Mouse (Mus musculus): ENCODE measurements around the gene Sap30. TPM values are rescaled to one million over a fixed set of nuclear protein-coding genes. Genes with fewer than 3 reads are reported as not detected.
A peak's percentile ranks its signal among the peaks of the same experiment; 100 is the strongest.
"Not testable (repeated sequence)": the region's sequence is repeated elsewhere in the genome, so short reads cannot be mapped to it uniquely, and the experiment has no call there.

The Sap30 gene
- 79.7 and 87.7 TPM in 2 replicates for polyA plus RNA-seq (2016; fragmentation: Nextera tagmentation; extraction: Ambion mirVana)

DNA sequence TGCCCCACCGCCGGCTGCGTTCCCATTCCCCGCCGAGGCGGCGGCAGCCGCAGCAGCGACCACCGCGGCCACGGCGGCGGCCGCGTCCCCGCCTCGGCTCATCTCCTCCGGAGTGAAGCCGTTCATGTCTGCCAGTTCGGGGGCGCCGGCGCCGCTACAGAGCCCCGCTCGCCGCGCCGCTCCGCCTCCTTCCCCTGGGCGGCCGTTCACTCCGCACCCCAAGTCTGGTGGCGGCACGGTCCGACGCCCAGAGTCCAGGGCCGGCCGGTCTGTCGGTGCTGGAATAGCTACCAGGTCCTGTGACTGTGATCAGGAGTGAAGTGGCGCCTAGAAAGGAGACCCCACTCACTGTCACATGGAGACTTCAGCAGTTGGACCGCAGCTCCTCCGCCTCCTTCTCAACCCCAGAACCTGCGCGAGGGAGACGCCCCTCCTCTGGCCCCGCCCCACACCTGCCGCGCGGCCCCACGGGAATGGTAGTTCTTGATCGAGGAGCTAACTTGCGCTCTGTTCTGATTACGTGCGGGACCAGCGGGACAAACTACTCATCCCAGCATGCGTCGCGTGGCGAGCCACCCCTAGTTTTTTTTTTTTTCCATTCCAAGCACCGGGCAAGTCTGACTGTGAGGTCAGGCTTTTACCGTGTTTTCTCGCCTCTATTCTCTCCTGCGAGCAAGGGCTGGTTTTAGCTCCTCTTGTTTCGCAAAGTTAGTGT, at the start of gene Sap30:
Gene Sap30, minus strand, starts transcription at position 420 of the 715 bp plus-strand sequence.
- ATAC-seq (ENCODE audit: insufficient number of reproducible peaks, insufficient read depth, low FRiP score, low TSS enrichment, low read depth) = peak; percentile 97
- H3K9me3 ChIP-seq = no peaks in the 10 kb centered on the region
- under 1% methylated on average over 66 of the region's 66 CpGs for WGBS
- no peaks in the 10 kb centered on the region for H3K27me3 ChIP-seq
- H3K36me3 ChIP-seq = peaks cover 8% of the 10 kb centered on the region
- H3K27ac ChIP-seq = peak within 1 kb of the TSS; percentile 98
- H3K4me3 ChIP-seq (replicated peaks) = peak within 1 kb of the TSS; percentile 95
- H3K9ac ChIP-seq (replicated peaks) = peak within 1 kb of the TSS; percentile 93
- H3K4me1 ChIP-seq (replicated peaks) = peaks cover 7% of the 10 kb centered on the region
- peak within 1 kb of the TSS; percentile 77 for H3K4me2 ChIP-seq

DNA sequence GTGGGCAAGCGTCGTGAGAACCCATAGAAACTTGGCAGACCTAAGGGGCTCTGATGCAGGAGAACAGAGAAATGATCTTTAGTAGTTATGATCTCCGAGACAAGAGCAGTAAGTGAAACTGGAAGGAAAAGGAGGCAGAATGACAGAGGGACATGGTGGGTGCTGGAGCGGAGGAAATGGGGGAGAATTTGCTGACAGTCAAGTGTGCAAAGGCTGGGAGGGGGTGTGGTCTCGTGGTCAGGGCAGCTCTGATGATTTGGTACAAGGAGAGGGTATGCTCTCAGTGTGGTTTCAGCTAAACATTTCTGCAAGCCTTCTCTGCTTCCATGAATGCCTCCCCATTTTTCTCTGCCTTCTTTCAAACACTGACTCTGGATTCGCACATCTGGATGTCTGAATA, 48.5 kb upstream of the Sap30 start:
- H3K9ac ChIP-seq (replicated peaks) = no peak overlapping the region
- peaks cover 7% of the 10 kb centered on the region; the same call in 1 of the 2 replicates for H3K9me3 ChIP-seq
- 92% methylated on average over 6 of the region's 6 CpGs for WGBS
- no peak overlapping the region for H3K4me2 ChIP-seq
- no peaks in the 10 kb centered on the region for H3K4me1 ChIP-seq (replicated peaks)
- H3K27ac ChIP-seq = no peak overlapping the region
- H3K36me3 ChIP-seq = peaks cover 34% of the 10 kb centered on the region
- no peaks in the 10 kb centered on the region for H3K27me3 ChIP-seq
- H3K4me3 ChIP-seq (replicated peaks) = no peak overlapping the region
- ATAC-seq (ENCODE audit: insufficient number of reproducible peaks, insufficient read depth, low FRiP score, low TSS enrichment, low read depth) = no peak

DNA sequence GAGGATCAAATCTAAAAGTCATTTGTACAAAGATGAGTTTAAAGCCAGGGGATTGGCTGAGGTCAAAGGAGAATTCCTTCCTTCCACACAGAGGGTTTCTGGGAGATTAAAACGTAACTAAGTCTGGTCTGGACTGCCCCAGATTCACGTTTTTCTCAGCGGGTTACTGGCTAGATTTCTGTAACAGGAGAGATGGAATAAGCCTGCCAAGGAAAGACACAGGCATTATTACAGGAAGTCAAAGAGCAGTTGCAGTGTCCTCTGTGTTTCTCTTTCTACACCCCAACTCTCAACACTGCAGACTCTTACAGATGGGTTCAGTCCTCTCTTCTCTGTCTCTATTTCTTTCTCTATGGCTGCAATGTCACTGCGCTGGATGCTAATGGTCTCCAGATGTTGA, 46.8 kb upstream of the Sap30 start:
- Histone ChIP-seq H3K27me3 (no peaks in the 10 kb centered on the region), H3K9ac (replicated peaks) (no peak overlapping the region), H3K36me3 (peaks cover 34% of the 10 kb centered on the region), H3K4me1 (replicated peaks) (peaks cover 5% of the 10 kb centered on the region; the same call in 1 of the 2 replicates), H3K4me2 (no peak overlapping the region), H3K4me3 (replicated peaks) (no peak overlapping the region), H3K27ac (no peak overlapping the region), H3K9me3 (peaks cover 7% of the 10 kb centered on the region; the same call in 1 of the 2 replicates)
- ATAC-seq (ENCODE audit: insufficient number of reproducible peaks, insufficient read depth, low FRiP score, low TSS enrichment, low read depth) = no peak
- 57% methylated on average over 4 of the region's 4 CpGs for WGBS

DNA sequence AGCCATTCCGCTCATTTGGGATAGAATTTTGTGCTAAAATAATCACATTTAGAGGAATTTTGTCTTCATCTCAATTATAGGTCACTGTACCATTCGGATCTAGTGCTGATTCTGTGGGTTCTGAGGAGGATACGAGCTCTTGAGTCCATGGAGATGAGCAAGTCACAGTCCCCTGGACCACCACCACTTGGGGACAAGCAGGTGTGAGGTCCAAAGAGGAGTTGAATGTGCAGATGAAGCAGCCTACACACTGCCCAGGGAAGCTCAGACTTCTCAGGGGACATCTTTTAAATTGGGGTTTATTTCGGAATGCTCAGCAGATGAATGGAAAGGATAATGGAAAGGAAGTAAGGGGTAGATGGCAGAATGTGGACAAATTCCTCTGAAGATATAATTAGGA, 45.4 kb upstream of the Sap30 start:
- WGBS = 92% methylated on average over 4 of the region's 4 CpGs
- Histone ChIP-seq H3K4me1 (replicated peaks) (peaks cover 5% of the 10 kb centered on the region; the same call in 1 of the 2 replicates), H3K27me3 (no peaks in the 10 kb centered on the region), H3K9ac (replicated peaks) (no peak overlapping the region), H3K9me3 (peaks cover 7% of the 10 kb centered on the region; the same call in 1 of the 2 replicates), H3K36me3 (peaks cover 35% of the 10 kb centered on the region), H3K4me3 (replicated peaks) (no peak overlapping the region), H3K4me2 (no peak overlapping the region), H3K27ac (no peak overlapping the region)
- no peak for ATAC-seq (ENCODE audit: insufficient number of reproducible peaks, insufficient read depth, low FRiP score, low TSS enrichment, low read depth)

DNA sequence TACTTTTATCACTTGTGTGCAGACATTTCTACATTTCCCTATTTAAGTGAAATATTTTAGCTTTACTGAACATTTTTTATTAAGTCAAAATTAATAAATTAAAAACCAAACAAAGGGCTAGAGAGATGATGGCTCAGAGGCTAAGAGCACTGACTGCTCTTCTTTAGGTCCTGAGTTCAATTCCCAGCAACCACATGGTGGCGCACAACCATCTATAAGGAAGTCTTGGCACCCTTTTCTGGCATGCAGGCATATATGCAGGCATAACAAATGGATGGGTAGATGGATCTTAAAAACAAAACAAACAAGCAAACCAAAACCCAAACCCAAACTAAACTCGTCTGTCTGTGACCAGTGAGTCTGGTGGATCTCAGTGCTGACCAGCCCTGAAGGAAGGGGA, 44.6 kb upstream of the Sap30 start:
- no peak overlapping the region for H3K9ac ChIP-seq (replicated peaks)
- WGBS = 58% methylated on average over 2 of the region's 2 CpGs
- no peak overlapping the region for H3K27ac ChIP-seq
- peaks cover 7% of the 10 kb centered on the region; the same call in 1 of the 2 replicates for H3K9me3 ChIP-seq
- no peak overlapping the region for H3K4me3 ChIP-seq (replicated peaks)
- peaks cover 5% of the 10 kb centered on the region; the same call in 1 of the 2 replicates for H3K4me1 ChIP-seq (replicated peaks)
- no peaks in the 10 kb centered on the region for H3K27me3 ChIP-seq
- ATAC-seq (ENCODE audit: insufficient number of reproducible peaks, insufficient read depth, low FRiP score, low TSS enrichment, low read depth) = no peak
- peaks cover 41% of the 10 kb centered on the region for H3K36me3 ChIP-seq
- no peak overlapping the region for H3K4me2 ChIP-seq

DNA sequence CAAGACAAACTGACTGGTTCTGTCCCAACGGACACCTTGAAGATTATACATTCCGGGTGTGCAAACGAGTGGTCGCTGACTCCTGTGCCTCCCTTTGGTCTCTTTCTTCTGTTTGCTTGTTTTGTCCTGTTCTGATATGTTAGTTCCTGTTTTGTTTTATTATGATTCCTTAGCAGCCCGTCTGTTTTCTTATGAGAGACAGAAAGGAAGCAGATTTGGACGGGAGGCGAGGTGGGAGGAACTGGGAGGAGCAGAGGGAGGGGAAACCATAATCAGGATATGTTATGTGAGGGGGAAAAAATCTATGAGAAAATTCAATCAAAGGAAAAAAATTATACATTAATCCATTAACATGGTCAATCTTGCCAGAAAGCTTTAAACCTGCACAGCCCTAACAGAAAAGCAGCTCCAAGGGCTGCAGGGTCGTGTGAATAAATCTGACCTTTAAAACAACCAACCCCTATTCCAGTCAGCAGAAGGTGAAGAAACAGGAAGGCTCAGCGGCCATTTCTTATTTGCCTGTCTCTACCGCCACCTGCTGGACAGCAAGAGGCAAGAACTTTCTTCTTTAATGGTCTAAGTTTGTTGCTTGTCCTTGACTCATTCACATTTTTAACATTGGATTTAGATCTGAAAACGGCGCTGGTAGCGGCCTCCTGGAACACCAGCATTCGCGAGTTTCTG, 43.1 kb upstream of the Sap30 start:
- 33% methylated on average over 15 of the region's 15 CpGs for WGBS
- peaks cover 41% of the 10 kb centered on the region for H3K36me3 ChIP-seq
- peaks cover 7% of the 10 kb centered on the region; the same call in 1 of the 2 replicates for H3K9me3 ChIP-seq
- no peak for ATAC-seq (ENCODE audit: insufficient number of reproducible peaks, insufficient read depth, low FRiP score, low TSS enrichment, low read depth)
- H3K4me1 ChIP-seq (replicated peaks) = peaks cover 5% of the 10 kb centered on the region; the same call in 1 of the 2 replicates
- H3K27me3 ChIP-seq = no peaks in the 10 kb centered on the region
- no peak overlapping the region for H3K4me3 ChIP-seq (replicated peaks)
- H3K9ac ChIP-seq (replicated peaks) = no peak overlapping the region
- H3K27ac ChIP-seq = no peak overlapping the region
- H3K4me2 ChIP-seq = no peak overlapping the region

DNA sequence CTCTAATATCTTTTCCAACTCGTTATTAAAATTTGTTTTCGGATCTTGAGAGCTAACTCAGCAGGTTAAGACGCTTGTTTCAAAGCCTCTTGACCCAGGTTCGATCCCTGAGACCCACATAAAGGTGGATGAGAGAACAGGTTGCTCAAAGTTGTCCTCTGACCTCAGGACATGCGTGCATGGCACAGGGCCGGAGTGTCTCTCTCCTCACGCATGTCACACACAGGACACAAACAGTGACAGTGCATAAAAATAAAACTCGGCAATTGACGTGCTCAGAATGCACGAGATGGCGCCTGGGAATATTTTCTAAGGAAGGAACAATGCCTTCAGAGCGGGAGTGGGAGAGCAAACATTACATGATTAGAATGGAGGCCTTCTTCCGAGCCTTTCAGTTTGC, 42.6 kb upstream of the Sap30 start:
- no peaks in the 10 kb centered on the region for H3K27me3 ChIP-seq
- H3K4me2 ChIP-seq = no peak overlapping the region
- H3K9me3 ChIP-seq = peaks cover 4% of the 10 kb centered on the region; the same call in 1 of the 2 replicates
- no peak overlapping the region for H3K9ac ChIP-seq (replicated peaks)
- H3K4me3 ChIP-seq (replicated peaks) = no peak overlapping the region
- H3K4me1 ChIP-seq (replicated peaks) = peaks cover 5% of the 10 kb centered on the region; the same call in 1 of the 2 replicates
- ATAC-seq (ENCODE audit: insufficient number of reproducible peaks, insufficient read depth, low FRiP score, low TSS enrichment, low read depth) = no peak
- 91% methylated on average over 13 of the region's 13 CpGs for WGBS
- H3K36me3 ChIP-seq = peaks cover 38% of the 10 kb centered on the region
- no peak overlapping the region for H3K27ac ChIP-seq

DNA sequence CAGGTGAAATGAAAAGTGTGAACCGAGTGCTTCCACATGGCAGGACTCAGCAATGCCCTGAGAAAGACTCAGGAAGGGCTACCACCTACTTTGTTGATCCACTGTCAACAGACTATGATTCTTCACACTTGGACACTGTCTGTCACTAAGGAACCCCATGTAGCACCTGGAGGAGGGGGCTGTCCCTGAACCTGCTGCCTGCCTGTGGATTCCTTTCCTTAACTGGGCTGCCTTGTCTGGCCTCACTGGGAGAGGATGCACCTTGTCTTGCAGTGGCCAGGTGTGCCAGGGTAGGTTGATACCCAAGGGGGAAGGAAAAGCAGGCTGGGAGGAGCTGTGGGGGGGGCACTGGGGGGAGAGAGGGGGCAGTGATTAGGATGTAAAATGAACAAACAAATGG, 40.4 kb upstream of the Sap30 start:
- peaks cover 28% of the 10 kb centered on the region; the same call in 1 of the 2 replicates for H3K36me3 ChIP-seq
- WGBS = 93% methylated on average over 1 of the region's 1 CpGs
- no peak for ATAC-seq (ENCODE audit: insufficient number of reproducible peaks, insufficient read depth, low FRiP score, low TSS enrichment, low read depth)
- peaks cover 5% of the 10 kb centered on the region; the same call in 1 of the 2 replicates for H3K4me1 ChIP-seq (replicated peaks)
- no peak overlapping the region for H3K27ac ChIP-seq
- no peaks in the 10 kb centered on the region for H3K27me3 ChIP-seq
- no peaks in the 10 kb centered on the region for H3K9me3 ChIP-seq
- no peak overlapping the region for H3K4me3 ChIP-seq (replicated peaks)
- no peak overlapping the region for H3K9ac ChIP-seq (replicated peaks)
- H3K4me2 ChIP-seq = no peak overlapping the region

DNA sequence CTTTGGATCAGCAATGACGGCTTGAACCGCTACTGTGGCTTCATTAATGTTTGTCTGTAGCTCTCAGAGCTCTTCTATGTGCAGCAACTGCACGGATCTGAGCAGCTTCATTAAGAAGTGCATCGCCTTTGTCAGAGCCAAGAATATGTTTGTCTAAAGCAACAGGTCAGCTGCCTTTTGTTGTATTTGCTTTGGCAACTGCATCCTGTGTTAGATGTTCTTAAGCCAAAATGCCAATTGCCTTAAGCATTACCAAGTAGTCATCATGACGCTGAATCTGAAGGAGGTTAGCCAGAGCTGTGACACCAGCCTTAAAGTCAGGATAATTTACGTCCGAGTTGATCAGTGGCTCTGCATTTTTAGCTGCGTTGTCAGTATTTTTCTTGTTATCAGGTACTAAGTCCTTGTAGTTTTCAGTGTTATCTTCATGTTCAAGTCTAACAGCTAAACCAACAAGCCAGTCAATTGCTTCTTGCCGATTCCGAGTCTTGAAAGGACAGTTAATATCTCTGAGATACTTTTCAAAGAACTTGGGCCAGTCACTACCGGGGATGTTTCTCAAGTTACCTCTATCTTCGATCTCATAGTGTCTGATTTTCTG, 32.6 kb upstream of the Sap30 start:
- H3K27ac ChIP-seq = no peak overlapping the region
- H3K27me3 ChIP-seq = no peaks in the 10 kb centered on the region
- ATAC-seq (ENCODE audit: insufficient number of reproducible peaks, insufficient read depth, low FRiP score, low TSS enrichment, low read depth) = no peak
- H3K9ac ChIP-seq (replicated peaks) = no peak overlapping the region
- H3K4me1 ChIP-seq (replicated peaks) = no peaks in the 10 kb centered on the region
- H3K36me3 ChIP-seq = peaks cover 41% of the 10 kb centered on the region
- H3K9me3 ChIP-seq = no peaks in the 10 kb centered on the region
- 88% methylated on average over 12 of the region's 12 CpGs for WGBS
- H3K4me2 ChIP-seq = no peak overlapping the region
- no peak overlapping the region for H3K4me3 ChIP-seq (replicated peaks)

DNA sequence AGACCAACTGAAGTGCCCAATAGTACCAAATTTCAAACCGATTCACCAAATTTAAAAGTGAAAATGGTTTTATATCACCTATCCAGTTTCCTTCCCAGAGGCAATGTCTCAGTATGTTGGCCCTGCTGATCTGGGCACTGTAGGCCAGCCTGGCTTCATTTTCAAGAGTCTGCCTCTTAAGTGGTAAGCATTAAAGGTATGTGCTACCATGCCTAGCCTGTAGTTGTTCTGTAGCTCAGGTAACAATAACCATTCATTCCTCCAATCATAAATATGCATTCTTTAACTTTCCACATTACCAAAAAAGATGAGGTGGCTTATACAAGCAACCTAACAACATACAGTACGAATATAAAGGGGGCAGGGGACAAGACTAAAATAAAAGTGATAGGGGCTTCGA, 30.1 kb upstream of the Sap30 start:
- H3K4me2 ChIP-seq = no peak overlapping the region
- H3K27ac ChIP-seq = no peak overlapping the region
- H3K4me1 ChIP-seq (replicated peaks) = peaks cover 7% of the 10 kb centered on the region
- no peak overlapping the region for H3K4me3 ChIP-seq (replicated peaks)
- H3K9ac ChIP-seq (replicated peaks) = no peak overlapping the region
- no peaks in the 10 kb centered on the region for H3K27me3 ChIP-seq
- no peaks in the 10 kb centered on the region for H3K9me3 ChIP-seq
- no peak for ATAC-seq (ENCODE audit: insufficient number of reproducible peaks, insufficient read depth, low FRiP score, low TSS enrichment, low read depth)
- WGBS = 89% methylated on average over 3 of the region's 3 CpGs
- peaks cover 49% of the 10 kb centered on the region for H3K36me3 ChIP-seq

DNA sequence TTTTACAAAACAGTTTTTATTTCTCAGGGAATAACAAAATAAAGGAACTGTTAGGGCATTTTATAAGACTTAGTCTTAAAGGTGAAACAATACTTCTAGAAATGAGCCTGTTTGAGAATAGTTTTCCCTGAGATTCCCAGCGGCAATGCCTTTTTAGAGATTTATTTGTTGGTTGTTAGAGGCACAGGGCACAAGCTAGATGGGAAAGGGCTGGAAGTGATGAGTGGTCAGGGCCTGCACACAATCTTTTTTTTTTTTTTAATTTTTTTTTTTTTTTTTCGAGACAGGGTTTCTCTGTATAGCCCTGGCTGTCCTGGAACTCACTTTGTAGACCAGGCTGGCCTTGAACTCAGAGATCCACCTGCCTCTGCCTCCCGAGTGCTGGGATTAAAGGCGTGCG, 29.0 kb upstream of the Sap30 start:
- H3K4me2 ChIP-seq; H3K9me3 ChIP-seq; H3K4me1 ChIP-seq (replicated peaks); H3K27me3 ChIP-seq; H3K9ac ChIP-seq (replicated peaks); H3K27ac ChIP-seq; ATAC-seq (ENCODE audit: insufficient number of reproducible peaks, insufficient read depth, low FRiP score, low TSS enrichment, low read depth); H3K4me3 ChIP-seq (replicated peaks): not testable (repeated sequence)
- peaks cover 39% of the 10 kb centered on the region for H3K36me3 ChIP-seq
- WGBS = 93% methylated on average over 4 of the region's 5 CpGs

Data from limb, embryonic 12.5 days (tissue).